Mouse (Mus musculus) lung, adult 2 months (tissue): ENCODE measurements at regions not wholly inside any gene's neighbourhood (a gene's known extent, or its start where the extent isn't known, plus 50 kb on each side); places are given as distances from the start of the nearest gene placed in this dataset.

ENCODE experiments used
- CTCF ChIP-seq: fragments of 200-500 bp; IDR thresholded peaks from 2 replicates; pipeline ENCODE4 v1.5.1; 2011; ENCODE audit warnings: mild to moderate bottlenecking, low read length, control low read depth; ENCODE audit not compliant: insufficient read depth
- POLR2A ChIP-seq: fragments of 200-500 bp; IDR thresholded peaks from 2 replicates; pipeline ENCODE4 v1.6.1; 2011; ENCODE audit warnings: low read depth, mild to moderate bottlenecking, control low read depth, low read length, borderline replicate concordance; ENCODE audit errors: extremely low read depth

DNA sequence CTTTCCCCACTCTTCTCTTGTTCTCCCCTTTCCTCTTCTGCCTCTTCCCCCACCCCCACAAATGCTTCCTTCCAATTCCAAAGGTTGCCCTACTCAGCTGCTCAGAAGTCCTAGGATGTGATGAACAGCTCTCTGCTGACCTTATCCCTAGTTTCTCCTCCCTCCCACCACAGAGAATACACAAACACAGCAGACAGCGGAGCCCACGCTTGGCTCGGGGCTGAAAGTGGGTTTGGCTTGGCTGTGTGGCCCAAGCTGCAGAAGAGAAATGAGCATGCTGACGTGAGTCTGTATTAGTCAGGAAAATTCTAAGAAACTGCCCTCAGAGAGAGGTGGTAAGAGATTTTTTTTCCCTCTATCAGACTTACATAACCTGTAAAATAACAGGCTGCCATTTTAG lies 70.5 kb upstream of the Igf1 start:
- TF ChIP-seq CTCF = no peak
- TF ChIP-seq POLR2A = no peak
